Mouse (Mus musculus): ENCODE measurements around the gene 4933424G06Rik.
"Not testable (repeated sequence)": the region's sequence is repeated elsewhere in the genome, so short reads cannot be mapped to it uniquely, and the experiment has no call there.

4933424G06Rik gene

DNA sequence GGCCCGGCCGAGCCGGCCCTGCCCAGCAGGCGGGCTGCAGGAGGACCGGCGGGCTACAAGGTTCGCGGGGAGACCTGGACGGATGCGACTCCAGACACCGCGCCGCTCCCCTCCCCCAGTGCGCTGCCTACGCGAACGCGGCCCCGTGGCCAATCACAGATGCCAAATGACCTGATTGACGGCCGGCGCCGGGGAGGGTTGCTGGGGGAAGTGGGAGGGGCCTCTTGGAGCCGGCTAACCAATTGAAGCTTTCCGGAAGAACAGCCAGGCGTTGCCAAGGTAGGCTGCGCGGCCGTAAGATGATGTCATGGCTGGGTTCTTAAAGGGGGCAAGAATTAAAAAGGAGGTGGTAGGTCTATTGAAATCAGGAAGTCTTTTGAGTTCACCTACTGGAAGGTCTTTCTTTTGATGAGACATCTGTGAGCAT is at the start of gene 4933424G06Rik:
4933424G06Rik (plus strand) TSS at position 296 of the 427 bp plus-strand sequence.
- peak; percentile 99 for DNase-seq (ENCODE audit: low read depth, low spot score)

GRCm38 (mm10) chr1:36664457-36664856 is 45.5 kb upstream of the 4933424G06Rik start:
- no peak for DNase-seq (ENCODE audit: low read depth, low spot score)

DNA sequence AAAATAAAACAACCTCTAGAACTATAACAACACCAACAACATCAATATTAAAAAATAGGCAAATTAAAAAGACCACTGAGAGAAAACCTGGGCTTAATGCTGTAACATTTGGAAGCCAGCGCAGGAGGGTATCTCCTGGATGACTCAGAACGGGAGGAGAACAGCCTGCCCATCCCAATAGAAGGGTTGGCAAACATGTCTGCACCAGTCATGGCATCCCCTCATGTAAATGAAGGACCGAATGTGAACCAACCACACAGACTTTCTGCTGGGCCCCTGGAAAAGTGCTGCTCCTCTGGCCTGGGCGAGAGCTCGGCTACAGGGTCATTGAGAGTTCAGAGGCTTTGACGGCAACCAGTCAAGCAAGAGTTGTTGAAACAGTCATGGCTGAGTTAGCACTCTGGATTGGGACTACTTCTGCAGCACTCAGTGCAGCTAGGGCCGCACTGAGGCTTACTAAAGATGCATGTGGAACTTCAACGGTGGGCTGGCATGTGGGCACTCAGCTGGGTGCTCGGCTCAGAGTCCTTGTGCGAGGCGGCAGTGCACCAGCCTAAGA is 44.7 kb upstream of the 4933424G06Rik start:
- DNase-seq (ENCODE audit: low read depth, low spot score): no peak

GRCm38 (mm10) chr1:36665934-36666333 is 44.0 kb upstream of the 4933424G06Rik start:
- DNase-seq (ENCODE audit: low read depth, low spot score): no peak

- DNase-seq (ENCODE audit: low read depth, low spot score): not testable (repeated sequence)
Observed at GRCm38 (mm10) chr1:36668007-36668406, 41.9 kb upstream of the 4933424G06Rik start.

DNA sequence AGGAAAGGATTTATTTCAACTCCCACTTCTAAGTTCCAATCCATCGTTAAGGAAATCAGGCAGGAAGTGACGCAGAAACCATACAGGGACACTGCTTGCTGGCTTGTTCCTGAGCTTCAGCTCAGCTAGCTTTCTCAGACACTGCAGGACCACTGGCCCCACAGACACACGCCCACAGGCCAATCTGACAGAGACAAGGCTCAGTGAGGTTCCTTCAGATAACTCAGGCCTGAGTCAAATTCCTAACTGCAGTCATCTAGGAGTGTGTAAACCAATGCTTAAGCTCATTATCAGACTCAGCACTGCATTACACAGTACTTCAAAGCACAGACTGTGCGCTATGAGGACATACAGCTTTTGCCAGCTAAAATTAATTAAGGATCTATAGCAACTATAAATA is 39.7 kb upstream of the 4933424G06Rik start:
- DNase-seq (ENCODE audit: low read depth, low spot score): no peak

- DNase-seq (ENCODE audit: low read depth, low spot score): no peak
Observed at GRCm38 (mm10) chr1:36671260-36671659, 38.7 kb upstream of the 4933424G06Rik start.

DNA sequence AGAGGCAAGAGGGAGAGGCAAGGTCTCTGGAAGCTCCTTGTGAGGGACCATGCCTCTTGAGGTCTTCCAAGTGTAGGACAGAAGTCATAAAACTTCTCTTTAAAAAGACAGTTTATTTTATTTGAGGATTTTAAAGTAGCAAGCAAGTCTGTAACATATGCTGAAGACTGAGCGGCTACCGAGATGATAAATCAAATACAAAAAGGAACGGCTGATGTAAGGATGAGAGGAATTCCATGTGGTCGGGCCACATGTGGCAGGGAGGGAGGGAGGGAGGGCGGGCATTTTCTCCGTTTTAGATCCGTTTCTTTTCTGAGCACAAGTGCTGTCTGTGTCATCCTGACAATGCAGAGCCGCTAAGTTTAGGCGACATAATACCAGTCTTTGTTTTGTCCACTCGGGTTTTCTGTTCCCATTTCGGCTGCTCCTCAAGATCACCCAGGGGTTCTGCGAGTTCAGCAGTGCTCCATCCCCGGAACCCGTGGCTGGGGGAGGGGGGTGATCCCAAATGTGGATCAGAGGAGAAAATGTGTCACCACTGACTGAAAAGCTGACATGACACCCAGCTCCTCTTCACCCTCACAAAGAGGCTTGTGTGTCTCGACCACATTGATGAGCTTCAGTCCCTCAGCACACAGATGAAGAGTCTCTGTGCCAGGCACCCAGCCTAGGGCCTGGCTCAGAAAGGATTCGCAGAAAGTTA is 37.1 kb upstream of the 4933424G06Rik start:
- no peak for DNase-seq (ENCODE audit: low read depth, low spot score)

DNA sequence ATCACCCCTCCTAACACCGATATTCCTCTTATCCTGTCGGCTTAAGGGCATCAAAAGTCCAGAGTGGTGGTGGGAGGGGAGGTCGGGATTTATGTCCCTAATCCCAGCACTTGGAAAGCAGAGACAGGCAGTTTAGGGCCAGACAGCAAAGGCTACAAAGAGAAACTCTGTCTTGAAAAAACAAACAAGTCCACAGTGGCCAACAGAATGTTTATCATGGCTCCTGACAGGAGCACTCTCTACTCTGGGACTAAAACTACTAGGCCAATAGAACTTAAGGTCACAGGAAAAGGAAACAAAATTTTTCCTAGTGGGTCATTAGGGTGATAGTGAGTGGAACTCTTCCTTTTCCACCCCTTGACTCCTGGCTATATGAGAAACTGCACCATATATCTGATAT is 35.0 kb upstream of the 4933424G06Rik start:
- DNase-seq (ENCODE audit: low read depth, low spot score): no peak

DNA sequence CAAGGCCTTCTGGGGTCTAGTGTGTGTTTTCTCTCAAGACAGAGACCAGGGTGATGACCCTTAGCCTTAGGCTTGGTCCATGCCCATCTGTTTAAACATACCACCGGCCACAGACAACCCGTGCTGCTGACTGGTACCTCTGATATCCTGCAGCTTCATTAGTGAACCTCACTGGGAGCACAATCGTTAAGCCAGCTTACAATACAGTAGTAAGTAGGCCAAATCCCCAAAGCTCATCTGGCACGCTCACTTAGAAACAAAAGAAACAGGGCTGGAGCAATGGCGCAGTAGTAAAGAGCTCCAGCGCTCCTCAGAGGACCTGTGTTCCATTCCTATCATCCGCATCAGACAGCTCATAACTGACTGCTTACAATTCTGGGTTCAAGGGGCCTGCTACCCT is 29.1 kb upstream of the 4933424G06Rik start:
- no peak for DNase-seq (ENCODE audit: low read depth, low spot score)

- no peak for DNase-seq (ENCODE audit: low read depth, low spot score)
Observed at GRCm38 (mm10) chr1:36682620-36683355, 27.2 kb upstream of the 4933424G06Rik start, which contains the start of gene Fam178b. Gene Fam178b, minus strand, starts transcription at chr1:36683183.

DNA sequence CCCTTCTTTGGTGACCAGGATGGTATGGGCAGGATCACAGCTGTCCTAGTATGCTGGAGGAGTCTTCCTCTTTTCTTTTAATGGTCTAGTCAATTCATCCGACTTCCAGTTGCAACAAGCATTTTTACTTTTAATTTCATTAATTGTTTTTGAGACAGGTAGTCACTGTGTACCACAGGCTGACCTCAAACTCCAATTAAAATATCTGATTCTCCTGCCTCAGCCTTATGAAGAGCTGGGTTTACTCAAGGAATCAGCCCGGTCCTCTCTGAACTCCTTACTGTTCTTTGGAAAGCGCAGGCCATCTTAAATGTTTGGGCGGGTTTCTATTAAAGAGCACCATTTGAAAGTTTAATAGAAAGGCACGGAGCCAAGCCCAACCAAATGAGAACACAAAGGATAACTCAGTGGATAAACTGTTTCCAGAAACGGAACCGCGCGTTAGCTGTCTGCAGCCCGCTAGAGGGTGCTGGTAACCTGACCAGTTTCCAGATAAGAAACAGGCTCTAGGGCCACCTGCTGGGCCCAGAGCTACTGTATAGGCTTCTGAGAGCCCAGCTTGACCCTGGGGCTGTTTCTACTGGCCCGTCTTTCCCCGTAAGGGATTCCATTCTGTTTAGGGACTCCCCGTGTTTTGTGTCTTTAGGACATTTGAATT is 26.0 kb upstream of the 4933424G06Rik start:
- peak; percentile 84 for DNase-seq (ENCODE audit: low read depth, low spot score)

- DNase-seq (ENCODE audit: low read depth, low spot score): no peak
Observed at GRCm38 (mm10) chr1:36690671-36691235, 19.2 kb upstream of the 4933424G06Rik start.

- peak; percentile 99 for DNase-seq (ENCODE audit: low read depth, low spot score)
Observed at GRCm38 (mm10) chr1:36691271-36692155, 18.4 kb upstream of the 4933424G06Rik start, which contains the start of gene Cox5b. Gene Cox5b, plus strand, starts transcription at chr1:36691449.

DNA sequence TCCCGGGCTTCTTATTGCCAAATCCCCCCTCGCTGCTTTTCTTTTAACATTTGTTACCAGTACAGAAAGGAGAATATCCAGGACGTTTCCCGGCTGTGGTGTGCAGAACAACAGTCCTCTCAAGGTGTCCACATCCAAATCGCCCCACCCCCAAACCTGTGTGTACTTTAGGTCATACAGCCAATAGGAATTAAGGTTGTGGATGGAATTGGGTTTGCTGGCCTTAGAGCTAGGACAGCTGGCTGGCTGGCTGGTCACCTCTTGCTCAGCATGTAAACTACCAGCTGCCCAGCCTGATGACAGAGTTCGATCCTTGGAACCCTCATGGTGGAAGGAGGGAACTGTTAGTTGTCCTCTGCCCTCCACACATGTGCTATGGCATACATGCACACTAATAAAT is 15.1 kb upstream of the 4933424G06Rik start:
- DNase-seq (ENCODE audit: low read depth, low spot score): no peak

GRCm38 (mm10) chr1:36696411-36696810 is 13.5 kb upstream of the 4933424G06Rik start:
- no peak for DNase-seq (ENCODE audit: low read depth, low spot score)

- no peak for DNase-seq (ENCODE audit: low read depth, low spot score)
Observed at GRCm38 (mm10) chr1:36697030-36697429, 12.9 kb upstream of the 4933424G06Rik start.

DNA sequence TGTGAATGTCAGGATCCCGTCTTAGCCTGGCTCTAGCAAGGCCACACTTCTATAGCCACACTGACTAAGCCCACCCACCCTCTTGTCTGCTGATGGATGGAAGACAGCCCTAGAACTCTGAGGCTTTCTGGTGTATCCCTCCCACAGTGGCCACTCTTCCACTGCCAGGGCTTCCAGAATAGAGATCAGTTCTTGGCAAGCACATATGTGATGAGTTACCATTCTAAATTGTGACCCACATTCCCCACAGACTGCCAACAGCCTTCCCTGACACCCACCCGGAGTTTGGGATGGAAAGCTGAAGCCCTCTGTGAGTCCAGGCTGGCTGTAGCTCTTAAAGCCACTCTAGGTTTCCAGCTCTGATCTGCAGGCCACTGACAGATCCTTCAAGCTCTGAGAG is 2.8 kb upstream of the 4933424G06Rik start:
- DNase-seq (ENCODE audit: low read depth, low spot score): no peak

DNA sequence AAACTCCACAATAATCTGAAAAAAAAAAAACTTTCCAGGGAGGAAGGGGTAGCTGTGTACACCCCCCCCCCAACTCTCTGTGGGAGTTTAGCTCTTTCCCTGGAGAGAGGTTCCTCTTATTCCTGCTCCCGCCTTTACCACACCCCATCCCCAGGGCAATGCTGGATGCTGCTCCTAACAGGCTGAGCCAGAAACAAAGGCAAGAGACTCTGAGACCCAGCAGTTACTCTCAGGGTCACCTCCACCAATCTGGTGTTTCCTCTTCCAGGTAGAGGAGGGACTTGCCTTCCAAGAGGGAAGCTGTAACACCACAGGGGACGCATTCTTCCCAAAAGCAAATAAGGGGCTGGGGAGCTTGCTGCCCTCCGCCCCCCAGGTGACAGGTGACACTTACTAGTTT is 2.2 kb upstream of the 4933424G06Rik start:
- DNase-seq (ENCODE audit: low read depth, low spot score): no peak

- no peak for DNase-seq (ENCODE audit: low read depth, low spot score)
Observed at GRCm38 (mm10) chr1:36708626-36709025, 1.3 kb upstream of the 4933424G06Rik start.
